Mouse (Mus musculus) stomach, postnatal 0 days (tissue): Measurements from ENCODE around the gene Myrfl.

Experiments
- CTCF ChIP-seq: IDR thresholded peaks from 2 replicates; pipeline ENCODE4 v1.5.1; 2016; ENCODE audit warnings: antibody characterized with exemption, low read depth, mild to moderate bottlenecking, moderate library complexity
- EP300 ChIP-seq: optimal IDR thresholded peaks from 2 replicates; pipeline ENCODE3; 2016; ENCODE audit warnings: antibody characterized with exemption

DNA sequence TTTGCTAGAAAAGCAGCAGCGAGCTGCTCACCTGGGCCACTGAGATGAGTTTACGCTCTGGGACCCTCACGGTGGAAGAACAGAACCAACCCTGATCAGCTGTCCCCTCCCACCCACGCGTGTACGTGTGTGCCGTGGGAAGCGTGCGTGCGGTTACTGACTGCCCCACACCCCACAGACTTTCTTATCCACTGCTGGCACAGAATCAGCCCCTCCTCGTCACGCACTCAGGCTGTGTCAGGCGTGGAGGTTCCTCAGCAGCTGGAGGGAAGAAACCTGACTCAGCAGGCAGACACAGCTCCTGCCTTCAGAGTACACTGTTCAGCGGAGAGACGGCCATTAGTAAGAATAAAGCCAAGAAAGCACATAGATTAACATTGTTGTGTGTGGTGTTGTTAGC lies 86.0 kb downstream of the Myrfl start:
- TF ChIP-seq EP300 (no peak), CTCF (no peak)
